Mouse (Mus musculus) MEL (cell line): ENCODE results near the gene Htr1a. TPM values are rescaled to one million over a fixed set of nuclear protein-coding genes. Genes with fewer than 3 reads are reported as not detected.

Experiments used
- polyA plus RNA-seq, 2 experiments: library from polyadenylated mRNA; stranded (reverse) in 1 of 2; unstranded in 1 of 2; fragments of >175 nt in 1 of 2; fragments of >200 nt in 1 of 2; gene quantifications; 2 replicates each; pipeline versions ENCODE4 v1.2.1 to v1.2.4; 2012; ENCODE audit warnings: low replicate concordance in 2 of 2, low read depth in 1 of 2; ENCODE audit not compliant: insufficient read length in 2 of 2, insufficient read depth in 1 of 2, missing spikeins in 1 of 2
- total RNA-seq: library from RNA; depleted of rRNA; stranded (reverse); fragments of 300-350 nt; gene quantifications from 2 replicates; pipeline ENCODE4 v1.2.3, GENCODE M21; 2012; rRNA removed

Gene Htr1a
- total and polyA plus RNA-seq, 3 experiments, result not detected

Other genes starting within 250 kb of the Htr1a start
- gene Rnf180, start 148.8 kb upstream of the Htr1a start, total RNA-seq, result 0.23 and 0.46 TPM in 2 replicates
- under 1 TPM in 1 of 2 experiments, not detected in 1; 0.84 TPM for gene Rnf180, start 148.8 kb upstream of the Htr1a start, polyA plus RNA-seq